Mouse (Mus musculus) megakaryocyte progenitor cell, adult 5-6 weeks (primary cell): Measurements from ENCODE around the gene Gm21312. TPM values are rescaled to one million over a fixed set of nuclear protein-coding genes. Genes with fewer than 3 reads are reported as not detected.
"Not testable (repeated sequence)": the region's sequence is repeated elsewhere in the genome, so short reads cannot be mapped to it uniquely, and the experiment has no call there.

ENCODE experiments used
- ATAC-seq: replicated peaks from 2 replicates; pipeline ENCODE4 v1.8.0; 2016; ENCODE audit warnings: mild to moderate bottlenecking, moderate TSS enrichment, inconsistent platforms; ENCODE audit not compliant: poor library complexity
- total RNA-seq, 2 experiments: library from RNA; stranded (forward) in 1 of 2; stranded (reverse) in 1 of 2; fragments of 157-497, 149-512 nt in 1 of 2; fragments of 200-1000 nt in 1 of 2; gene quantifications; 2 replicates each; pipeline versions ENCODE4 v1.2.3 to v1.2.4; 2015 to 2017

Gm21312 gene
- total RNA-seq (2015) (not detected in 2 replicates), total RNA-seq (2017) (not detected in 2 replicates)

DNA sequence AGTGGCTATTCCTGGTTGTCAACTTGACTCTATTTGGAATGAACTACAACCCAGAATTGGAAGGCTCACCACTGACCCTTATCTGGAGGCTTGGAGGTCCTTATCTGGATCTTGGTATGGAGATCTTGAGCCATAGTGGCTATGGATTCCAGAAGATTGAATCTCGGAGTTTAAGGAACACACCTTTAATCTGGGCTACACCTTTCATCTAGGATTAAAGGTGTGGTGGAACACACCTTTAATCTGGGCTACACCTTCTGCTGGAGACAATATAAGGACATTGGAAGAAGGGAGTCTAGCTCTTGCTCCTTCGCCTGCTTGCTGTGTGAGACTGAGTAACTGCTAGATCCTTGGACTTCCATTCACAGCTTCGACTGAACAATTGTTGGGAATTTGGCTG lies at the start of gene Gm21312:
Gene Gm21312, plus strand, starts transcription at position 301 of the 400 bp plus-strand sequence.
- ATAC-seq, result not testable (repeated sequence)

DNA sequence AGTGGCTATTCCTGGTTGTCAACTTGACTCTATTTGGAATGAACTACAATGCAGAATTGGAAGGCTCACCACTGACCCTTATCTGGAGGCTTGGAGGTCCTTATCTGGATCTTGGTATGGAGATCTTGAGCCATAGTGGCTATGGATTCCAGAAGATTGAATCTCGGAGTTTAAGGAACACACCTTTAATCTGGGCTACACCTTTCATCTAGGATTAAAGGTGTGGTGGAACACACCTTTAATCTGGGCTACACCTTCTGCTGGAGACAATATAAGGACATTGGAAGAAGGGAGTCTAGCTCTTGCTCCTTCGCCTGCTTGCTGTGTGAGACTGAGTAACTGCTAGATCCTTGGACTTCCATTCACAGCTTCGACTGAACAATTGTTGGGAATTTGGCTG lies 34.1 kb upstream of the Gm21312 start, which contains the start of gene Gm21293:
Gene Gm21293, plus strand, starts transcription at position 301 of the 400 bp plus-strand sequence.
- ATAC-seq, result not testable (repeated sequence)

DNA sequence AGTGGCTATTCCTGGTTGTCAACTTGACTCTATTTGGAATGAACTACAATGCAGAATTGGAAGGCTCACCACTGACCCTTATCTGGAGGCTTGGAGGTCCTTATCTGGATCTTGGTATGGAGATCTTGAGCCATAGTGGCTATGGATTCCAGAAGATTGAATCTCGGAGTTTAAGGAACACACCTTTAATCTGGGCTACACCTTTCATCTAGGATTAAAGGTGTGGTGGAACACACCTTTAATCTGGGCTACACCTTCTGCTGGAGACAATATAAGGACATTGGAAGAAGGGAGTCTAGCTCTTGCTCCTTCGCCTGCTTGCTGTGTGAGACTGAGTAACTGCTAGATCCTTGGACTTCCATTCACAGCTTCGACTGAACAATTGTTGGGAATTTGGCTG lies 25.6 kb upstream of the Gm21312 start, which contains the start of gene Gm6763:
Gene Gm6763, plus strand, starts transcription at position 301 of the 400 bp plus-strand sequence.
- ATAC-seq, result not testable (repeated sequence)

DNA sequence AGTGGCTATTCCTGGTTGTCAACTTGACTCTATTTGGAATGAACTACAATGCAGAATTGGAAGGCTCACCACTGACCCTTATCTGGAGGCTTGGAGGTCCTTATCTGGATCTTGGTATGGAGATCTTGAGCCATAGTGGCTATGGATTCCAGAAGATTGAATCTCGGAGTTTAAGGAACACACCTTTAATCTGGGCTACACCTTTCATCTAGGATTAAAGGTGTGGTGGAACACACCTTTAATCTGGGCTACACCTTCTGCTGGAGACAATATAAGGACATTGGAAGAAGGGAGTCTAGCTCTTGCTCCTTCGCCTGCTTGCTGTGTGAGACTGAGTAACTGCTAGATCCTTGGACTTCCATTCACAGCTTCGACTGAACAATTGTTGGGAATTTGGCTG lies 17.1 kb upstream of the Gm21312 start, which contains the start of gene Gm8764:
Gene Gm8764, plus strand, starts transcription at position 301 of the 400 bp plus-strand sequence.
- not testable (repeated sequence) for ATAC-seq

DNA sequence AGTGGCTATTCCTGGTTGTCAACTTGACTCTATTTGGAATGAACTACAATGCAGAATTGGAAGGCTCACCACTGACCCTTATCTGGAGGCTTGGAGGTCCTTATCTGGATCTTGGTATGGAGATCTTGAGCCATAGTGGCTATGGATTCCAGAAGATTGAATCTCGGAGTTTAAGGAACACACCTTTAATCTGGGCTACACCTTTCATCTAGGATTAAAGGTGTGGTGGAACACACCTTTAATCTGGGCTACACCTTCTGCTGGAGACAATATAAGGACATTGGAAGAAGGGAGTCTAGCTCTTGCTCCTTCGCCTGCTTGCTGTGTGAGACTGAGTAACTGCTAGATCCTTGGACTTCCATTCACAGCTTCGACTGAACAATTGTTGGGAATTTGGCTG lies 8.6 kb upstream of the Gm21312 start, which contains the start of gene Gm21304:
Gene Gm21304, plus strand, starts transcription at position 301 of the 400 bp plus-strand sequence.
- ATAC-seq, result not testable (repeated sequence)

DNA sequence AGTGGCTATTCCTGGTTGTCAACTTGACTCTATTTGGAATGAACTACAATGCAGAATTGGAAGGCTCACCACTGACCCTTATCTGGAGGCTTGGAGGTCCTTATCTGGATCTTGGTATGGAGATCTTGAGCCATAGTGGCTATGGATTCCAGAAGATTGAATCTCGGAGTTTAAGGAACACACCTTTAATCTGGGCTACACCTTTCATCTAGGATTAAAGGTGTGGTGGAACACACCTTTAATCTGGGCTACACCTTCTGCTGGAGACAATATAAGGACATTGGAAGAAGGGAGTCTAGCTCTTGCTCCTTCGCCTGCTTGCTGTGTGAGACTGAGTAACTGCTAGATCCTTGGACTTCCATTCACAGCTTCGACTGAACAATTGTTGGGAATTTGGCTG lies 8.4 kb downstream of the Gm21312 start, which contains the start of gene Gm20765:
Gene Gm20765, plus strand, starts transcription at position 301 of the 400 bp plus-strand sequence.
- not testable (repeated sequence) for ATAC-seq

DNA sequence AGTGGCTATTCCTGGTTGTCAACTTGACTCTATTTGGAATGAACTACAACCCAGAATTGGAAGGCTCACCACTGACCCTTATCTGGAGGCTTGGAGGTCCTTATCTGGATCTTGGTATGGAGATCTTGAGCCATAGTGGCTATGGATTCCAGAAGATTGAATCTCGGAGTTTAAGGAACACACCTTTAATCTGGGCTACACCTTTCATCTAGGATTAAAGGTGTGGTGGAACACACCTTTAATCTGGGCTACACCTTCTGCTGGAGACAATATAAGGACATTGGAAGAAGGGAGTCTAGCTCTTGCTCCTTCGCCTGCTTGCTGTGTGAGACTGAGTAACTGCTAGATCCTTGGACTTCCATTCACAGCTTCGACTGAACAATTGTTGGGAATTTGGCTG lies 16.9 kb downstream of the Gm21312 start, which contains the start of gene Gm4340:
Gene Gm4340, plus strand, starts transcription at position 301 of the 400 bp plus-strand sequence.
- not testable (repeated sequence) for ATAC-seq

DNA sequence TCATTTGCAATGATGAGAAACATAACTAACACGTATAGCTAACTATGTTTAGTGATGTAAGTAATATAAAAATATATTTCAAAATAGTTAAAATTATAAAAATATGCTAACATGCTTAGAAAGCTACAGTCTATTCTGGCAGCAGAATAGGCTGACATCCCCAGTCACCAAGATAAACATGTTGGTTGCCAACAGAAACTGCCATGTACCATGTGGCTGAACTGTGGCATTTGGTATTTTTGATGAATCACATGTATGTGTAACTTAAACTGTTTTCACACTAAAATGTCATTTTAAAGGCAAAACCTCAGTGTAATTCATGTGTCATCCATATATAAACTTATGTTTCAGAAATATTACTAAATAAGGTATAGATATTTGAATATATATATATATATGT lies 32.8 kb downstream of the Gm21312 start:
- no peak for ATAC-seq

DNA sequence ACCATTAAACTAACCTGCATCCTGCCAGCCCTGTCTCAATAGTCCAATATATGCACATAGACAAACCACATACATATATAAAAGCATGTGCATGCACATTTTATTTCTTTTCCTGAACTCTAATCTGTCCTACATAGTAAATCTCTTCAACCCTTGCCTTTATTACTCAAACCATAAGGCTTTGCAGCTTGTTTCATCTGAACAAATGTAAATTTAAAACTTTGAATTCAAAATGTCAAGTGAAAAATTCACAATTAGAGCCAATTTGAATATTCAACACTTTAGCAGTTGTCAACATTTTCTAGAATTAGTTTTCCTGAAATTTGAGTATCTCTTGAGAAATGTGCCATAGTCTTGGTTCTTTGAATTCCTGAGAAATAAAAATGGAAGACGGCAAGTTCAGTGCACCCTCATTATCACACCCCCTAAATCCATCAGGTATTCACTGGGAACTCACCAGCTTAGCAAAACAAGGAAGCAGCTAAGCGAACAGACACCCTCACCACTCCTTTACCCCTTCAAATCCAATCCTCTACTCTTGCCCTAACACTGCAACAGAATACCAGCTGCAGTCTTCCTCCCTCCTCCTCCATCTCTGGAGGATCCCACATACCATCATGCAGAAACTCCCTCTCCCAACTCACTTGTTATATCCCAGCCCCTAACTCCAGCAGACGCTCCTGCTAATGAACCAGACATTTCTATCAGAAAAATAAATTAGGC lies 33.6 kb downstream of the Gm21312 start:
- no peak for ATAC-seq

DNA sequence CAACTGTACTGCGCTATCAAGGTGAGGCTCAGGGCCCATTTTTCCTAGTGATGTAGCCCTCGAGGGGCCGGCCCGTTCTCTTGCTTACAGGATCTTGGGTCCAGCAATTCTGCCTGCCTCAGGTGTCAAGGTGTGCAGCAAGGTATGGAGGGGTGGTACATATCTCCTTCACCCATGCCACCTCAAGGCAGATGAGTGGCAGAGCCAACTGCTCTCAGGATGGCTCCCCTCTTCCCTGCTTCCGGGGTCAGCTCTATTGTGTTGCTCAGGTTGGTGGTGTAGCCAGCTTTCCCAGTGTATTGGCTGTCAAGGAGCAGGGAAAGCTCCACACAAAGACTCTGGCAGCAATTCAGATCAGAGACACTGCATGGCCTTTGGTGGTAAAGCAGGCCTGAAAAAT lies 37.7 kb downstream of the Gm21312 start:
- no peak for ATAC-seq

DNA sequence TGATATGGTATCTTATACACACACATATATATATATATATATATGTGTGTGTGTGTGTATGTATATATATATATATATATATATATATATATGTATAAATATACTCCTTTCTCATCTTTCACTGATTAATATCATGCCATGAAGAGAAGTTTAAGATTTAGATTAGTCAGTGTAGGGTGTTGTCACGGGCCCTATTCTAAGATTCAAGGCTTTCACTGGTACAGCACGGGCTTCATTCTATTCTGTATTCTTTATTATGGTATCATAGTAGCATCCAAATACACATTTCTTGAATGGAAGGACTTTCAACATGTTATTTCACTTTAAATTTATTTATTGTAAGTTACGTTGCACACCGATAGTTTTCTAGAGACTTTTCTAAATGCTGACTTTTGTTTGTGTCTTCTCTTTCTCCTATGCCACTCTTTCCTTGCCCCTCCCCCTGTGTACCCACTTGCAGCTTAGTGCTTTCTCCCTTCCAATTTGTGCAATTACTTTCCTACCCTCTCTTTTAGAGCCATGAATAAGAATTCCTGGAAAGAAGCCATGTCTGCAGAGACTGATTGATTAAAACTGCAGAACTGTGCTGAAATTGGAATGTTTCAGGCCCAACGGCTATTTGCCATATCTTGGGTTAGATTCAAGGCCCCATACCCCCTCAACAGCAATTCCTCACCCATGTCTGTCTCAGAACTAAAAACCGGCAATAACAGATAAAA lies 43.6 kb downstream of the Gm21312 start:
- no peak for ATAC-seq

Other genes with a start within 250 kb of the Gm21312 start
- not detected in 2 replicates for gene Gm21293, start 34.0 kb upstream of the Gm21312 start, total RNA-seq (2015)
- gene Gm21293, start 34.0 kb upstream of the Gm21312 start, total RNA-seq (2017), result not detected in 2 replicates
- not detected in 2 replicates for gene Gm6763, start 25.5 kb upstream of the Gm21312 start, total RNA-seq (2015)
- gene Gm6763, start 25.5 kb upstream of the Gm21312 start, total RNA-seq (2017), result not detected in 2 replicates
- gene Gm8764, start 17.0 kb upstream of the Gm21312 start, total RNA-seq (2015), result not detected in 2 replicates
- not detected in 2 replicates for gene Gm8764, start 17.0 kb upstream of the Gm21312 start, total RNA-seq (2017)
- gene Gm21304, start 8.5 kb upstream of the Gm21312 start, total RNA-seq (2015), result not detected in 2 replicates
- gene Gm21304, start 8.5 kb upstream of the Gm21312 start, total RNA-seq (2017), result not detected in 2 replicates
- not detected in 2 replicates for gene Gm20765, start 8.5 kb downstream of the Gm21312 start, total RNA-seq (2015)
- not detected in 2 replicates for gene Gm20765, start 8.5 kb downstream of the Gm21312 start, total RNA-seq (2017)
- not detected in 2 replicates for gene Gm4340, start 17.0 kb downstream of the Gm21312 start, total RNA-seq (2015)
- not detected in 2 replicates for gene Gm4340, start 17.0 kb downstream of the Gm21312 start, total RNA-seq (2017)